Mouse (Mus musculus) limb, embryonic 15.5 days (tissue): ENCODE data around the gene Smtn. TPM values are rescaled to one million over a fixed set of nuclear protein-coding genes. Genes with fewer than 3 reads are reported as not detected.

Experiments
- ATAC-seq: fragments of 200-750 bp; cut with Nextera tagmentation; 2 replicates; pipeline ENCODE4 v1.8.0; 2017; ENCODE audit warnings: low read depth, moderate TSS enrichment; ENCODE audit not compliant: insufficient number of reproducible peaks, low FRiP score, low TSS enrichment
- H3K27ac ChIP-seq: fragments of 300-500 bp; sonication (generic); 2 replicates; pipeline ENCODE4 v1.5.1; 2015; ENCODE audit warnings: moderate library complexity, mild to moderate bottlenecking, inconsistent platforms
- H3K27me3 ChIP-seq: fragments of 300-500 bp; sonication (generic); 2 replicates; pipeline ENCODE4 v1.6.1; 2015; ENCODE audit warnings: inconsistent platforms
- H3K36me3 ChIP-seq: fragments of 300-500 bp; sonication (generic); 2 replicates; pipeline ENCODE4 v1.6.1; 2015; ENCODE audit warnings: inconsistent platforms
- H3K4me1 ChIP-seq: fragments of 300-500 bp; sonication (generic); 2 replicates; pipeline ENCODE4 v1.6.1; 2015; ENCODE audit warnings: inconsistent platforms
- H3K4me2 ChIP-seq: fragments of 300-500 bp; sonication (generic); 2 replicates; pipeline ENCODE4 v1.6.1; 2015; ENCODE audit warnings: mild to moderate bottlenecking, inconsistent platforms
- H3K4me3 ChIP-seq: fragments of 300-500 bp; sonication (generic); 2 replicates; pipeline ENCODE4 v1.5.1; 2015; ENCODE audit warnings: mild to moderate bottlenecking, inconsistent platforms
- H3K9ac ChIP-seq: fragments of 300-500 bp; sonication (generic); 2 replicates; pipeline ENCODE4 v1.6.1; 2015; ENCODE audit warnings: inconsistent platforms
- H3K9me3 ChIP-seq: fragments of 300-500 bp; sonication (generic); 2 replicates; pipeline ENCODE4 v1.6.1; 2016; ENCODE audit warnings: inconsistent platforms
- WGBS: fragments of 180-500 bp; shearing (Covaris S2); methylation state at CpG from one replicate; pipeline ENCODE4 v1.1.7; 2015; 5-methylcytosine and 5-hydroxymethylcytosine counted together
- polyA plus RNA-seq: library from polyadenylated mRNA; unstranded; fragments of >200 nt; fragmentation: Nextera tagmentation; extraction: Ambion mirVana; gene quantifications from 2 replicates; pipeline ENCODE4 v1.2.1, GENCODE M21; 2015

The Smtn gene
- polyA plus RNA-seq, 1 experiment from 2014 or later: 81.7 TPM

GRCm38 (mm10) chr11:3534956-3535355, 5.5 kb downstream of the Smtn start:
- Histone ChIP-seq H3K36me3 (peaks cover 50% of the 10 kb centered on the region), H3K4me3 (peak overlapping the region; percentile 44), H3K4me2 (peak overlapping the region; percentile 77), H3K27ac (peak overlapping the region; percentile 89), H3K27me3 (no peaks in the 10 kb centered on the region), H3K9me3 (no peaks in the 10 kb centered on the region), H3K4me1 (peaks cover 41% of the 10 kb centered on the region), H3K9ac (0 out of 2 replicates have a peak overlapping the region, but pooled peaks have one; percentile 26)
- 23% methylated on average over 8 of the region's 8 CpGs for WGBS
- no peak for ATAC-seq

GRCm38 (mm10) chr11:3533406-3533932, 6.9 kb downstream of the Smtn start:
- no peaks in the 10 kb centered on the region for H3K27me3 ChIP-seq
- 91% methylated on average over 17 of the region's 17 CpGs for WGBS
- H3K4me1 ChIP-seq: peaks cover 35% of the 10 kb centered on the region
- peak overlapping the region; percentile 2; the same call in 1 of the 2 replicates for H3K9ac ChIP-seq
- H3K9me3 ChIP-seq: no peaks in the 10 kb centered on the region
- H3K36me3 ChIP-seq: peaks cover 65% of the 10 kb centered on the region
- ATAC-seq: no peak
- H3K4me2 ChIP-seq: no peak overlapping the region
- no peak overlapping the region for H3K27ac ChIP-seq
- H3K4me3 ChIP-seq: no peak overlapping the region

GRCm38 (mm10) chr11:3532101-3532931, 8.1 kb downstream of the Smtn start:
- WGBS: 92% methylated on average over 16 of the region's 16 CpGs
- Histone ChIP-seq H3K4me1 (peaks cover 24% of the 10 kb centered on the region), H3K4me2 (no peak overlapping the region), H3K9me3 (no peaks in the 10 kb centered on the region), H3K4me3 (no peak overlapping the region), H3K9ac (no peak overlapping the region), H3K27ac (no peak overlapping the region), H3K36me3 (peaks cover 76% of the 10 kb centered on the region), H3K27me3 (no peaks in the 10 kb centered on the region)
- ATAC-seq: no peak

- Histone ChIP-seq H3K27me3 (no peaks in the 10 kb centered on the region), H3K4me1 (peaks cover 17% of the 10 kb centered on the region), H3K9ac (no peak overlapping the region), H3K36me3 (peaks cover 83% of the 10 kb centered on the region), H3K4me2 (no peak overlapping the region), H3K9me3 (no peaks in the 10 kb centered on the region), H3K4me3 (no peak overlapping the region), H3K27ac (no peak overlapping the region)
- ATAC-seq: no peak
- WGBS: 85% methylated on average over 6 of the region's 6 CpGs
These were observed 8.8 kb downstream of the Smtn start for GRCm38 (mm10) chr11:3531634-3532033.

GRCm38 (mm10) chr11:3530731-3531130, 9.7 kb downstream of the Smtn start:
- ATAC-seq: no peak
- Histone ChIP-seq H3K9me3 (no peaks in the 10 kb centered on the region), H3K4me1 (peaks cover 8% of the 10 kb centered on the region), H3K27me3 (no peaks in the 10 kb centered on the region), H3K4me2 (no peak overlapping the region), H3K4me3 (no peak overlapping the region), H3K36me3 (peaks cover 92% of the 10 kb centered on the region), H3K9ac (no peak overlapping the region), H3K27ac (no peak overlapping the region)
- 89% methylated on average over 3 of the region's 3 CpGs for WGBS

- WGBS: 81% methylated on average over 20 of the region's 20 CpGs
These were observed 10.7 kb downstream of the Smtn start for GRCm38 (mm10) chr11:3529476-3530252.

GRCm38 (mm10) chr11:3528208-3528607, 12.2 kb downstream of the Smtn start:
- no peak overlapping the region for H3K9ac ChIP-seq
- WGBS: 89% methylated on average over 6 of the region's 6 CpGs
- peaks cover 100% of the 10 kb centered on the region for H3K36me3 ChIP-seq
- H3K27ac ChIP-seq: no peak overlapping the region
- H3K27me3 ChIP-seq: no peaks in the 10 kb centered on the region
- no peak overlapping the region for H3K4me3 ChIP-seq
- H3K4me1 ChIP-seq: no peaks in the 10 kb centered on the region
- H3K4me2 ChIP-seq: no peak overlapping the region
- no peak for ATAC-seq
- H3K9me3 ChIP-seq: no peaks in the 10 kb centered on the region

More at GRCm38 (mm10) chr11:3529476-3530252, 10.7 kb downstream of the Smtn start:
- no peaks in the 10 kb centered on the region for H3K9me3 ChIP-seq
- H3K4me2 ChIP-seq: no peak overlapping the region
- H3K27me3 ChIP-seq: no peaks in the 10 kb centered on the region
- H3K9ac ChIP-seq: no peak overlapping the region
- 0 out of 2 replicates have a peak, but pooled peaks cover 1% of the 10 kb centered on the region for H3K4me1 ChIP-seq
- no peak for ATAC-seq
- no peak overlapping the region for H3K27ac ChIP-seq
- H3K36me3 ChIP-seq: peaks cover 99% of the 10 kb centered on the region
- no peak overlapping the region for H3K4me3 ChIP-seq

GRCm38 (mm10) chr11:3527766-3528165, 12.6 kb downstream of the Smtn start:
- Histone ChIP-seq H3K4me3 (no peak overlapping the region), H3K27me3 (no peaks in the 10 kb centered on the region), H3K27ac (peak overlapping the region; percentile 39; the same call in 1 of the 2 replicates), H3K9ac (no peak overlapping the region), H3K9me3 (no peaks in the 10 kb centered on the region), H3K4me1 (no peaks in the 10 kb centered on the region), H3K4me2 (no peak overlapping the region), H3K36me3 (peaks cover 100% of the 10 kb centered on the region)
- WGBS: 85% methylated on average over 8 of the region's 8 CpGs
- no peak for ATAC-seq

- H3K9ac ChIP-seq: no peak overlapping the region
- H3K27me3 ChIP-seq: no peaks in the 10 kb centered on the region
- 87% methylated on average over 24 of the region's 24 CpGs for whole genome bisulfite sequencing
- H3K4me1 ChIP-seq: no peaks in the 10 kb centered on the region
- no peak for ATAC-seq
- H3K27ac ChIP-seq: peak overlapping the region; percentile 39; the same call in 1 of the 2 replicates
- no peak overlapping the region for H3K4me2 ChIP-seq
- H3K4me3 ChIP-seq: no peak overlapping the region
- H3K9me3 ChIP-seq: no peaks in the 10 kb centered on the region
- H3K36me3 ChIP-seq: peaks cover 100% of the 10 kb centered on the region
These were observed 13.3 kb downstream of the Smtn start for GRCm38 (mm10) chr11:3526979-3527738.

- WGBS: 80% methylated on average over 9 of the region's 9 CpGs
- Histone ChIP-seq H3K27ac (no peak overlapping the region), H3K9ac (no peak overlapping the region), H3K4me3 (no peak overlapping the region), H3K27me3 (no peaks in the 10 kb centered on the region), H3K4me2 (no peak overlapping the region), H3K9me3 (no peaks in the 10 kb centered on the region), H3K36me3 (peaks cover 100% of the 10 kb centered on the region), H3K4me1 (no peaks in the 10 kb centered on the region)
- no peak for ATAC-seq
These were observed 14.2 kb downstream of the Smtn start for GRCm38 (mm10) chr11:3526207-3526606.

- no peak overlapping the region for H3K27ac ChIP-seq
- H3K4me2 ChIP-seq: no peak overlapping the region
- 86% methylated on average over 4 of the region's 4 CpGs for whole genome bisulfite sequencing
- no peaks in the 10 kb centered on the region for H3K27me3 ChIP-seq
- no peaks in the 10 kb centered on the region for H3K4me1 ChIP-seq
- no peak for ATAC-seq
- H3K9ac ChIP-seq: no peak overlapping the region
- H3K36me3 ChIP-seq: peaks cover 100% of the 10 kb centered on the region
- H3K9me3 ChIP-seq: no peaks in the 10 kb centered on the region
- no peak overlapping the region for H3K4me3 ChIP-seq
These were observed 14.9 kb downstream of the Smtn start for GRCm38 (mm10) chr11:3525560-3525959.
